Comparison of ENCODE assay signal across 11 mouse cellular contexts in the genomic region with DNA sequence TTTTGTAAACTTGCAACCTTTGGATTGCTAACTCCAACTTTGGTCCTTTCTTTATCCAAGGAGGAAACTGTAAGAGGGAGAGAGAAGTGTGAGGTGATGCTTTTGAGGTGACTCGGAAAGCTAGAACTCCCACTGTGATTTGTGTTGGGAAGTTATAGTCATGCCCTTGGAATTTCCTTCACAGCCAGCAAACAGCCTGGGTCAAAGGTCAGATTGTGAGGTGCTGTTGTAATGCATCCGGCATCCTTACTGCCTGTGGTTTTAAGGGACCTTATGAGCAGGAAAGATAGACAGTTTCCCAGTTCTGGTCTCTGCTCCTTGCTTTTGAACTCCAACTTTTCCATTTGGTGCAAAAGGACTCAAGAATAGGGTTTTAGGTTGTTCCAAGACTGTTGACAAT.
DNase-seq lines count a peak whose midpoint lies in the region; ATAC-seq and TF ChIP-seq lines count a peak whose summit lies in the region.
"Had no signal": no experiment of that assay in that cellular context is flagged by ENCODE, and none has a peak within 500 bp of the region (broad histone marks: within the 10 kb centered on the region; RNA-seq: fewer than 3 reads in every experiment).

No protein-coding gene starts in this region.

- no peak overlapping the region for H3K4me3 ChIP-seq in heart, embryonic 11.5 days (ENCODE audit: low read depth, low read length)
- H3K4me3 ChIP-seq in kidney, adult 2 months (ENCODE audit: insufficient read depth, low read depth, low read length) = no peak overlapping the region
- H3K4me3 ChIP-seq in stomach, postnatal 0 days (ENCODE audit: low read depth, low read length) = no peak overlapping the region

- WGBS in heart, embryonic 11.5 days (ENCODE audit: insufficient replicate concordance) = 24% methylated on average over 2 of the region's 2 CpGs
- 43% methylated on average over 2 of the region's 2 CpGs for WGBS in kidney, adult 2 months
- WGBS in stomach, postnatal 0 days = 52% methylated on average over 2 of the region's 2 CpGs

- no peak overlapping the region for H3K27ac ChIP-seq in heart, embryonic 11.5 days (ENCODE audit: low read depth, low read length)
- H3K27ac ChIP-seq in kidney, adult 2 months (ENCODE audit: insufficient read depth, low read depth, low read length) = no peak overlapping the region
- H3K27ac ChIP-seq in stomach, postnatal 0 days (replicated peaks) = no peak overlapping the region
- H3K27ac ChIP-seq: macrophage had no signal

- no peaks in the 10 kb centered on the region for H3K9me3 ChIP-seq in heart, embryonic 11.5 days (replicated peaks; ENCODE audit: control insufficient read depth, low read length)
- H3K9me3 ChIP-seq in stomach, postnatal 0 days (ENCODE audit: control insufficient read depth, low read length) = no peaks in the 10 kb centered on the region

- no peak for TF ChIP-seq POLR2A in kidney, adult 2 months (IDR thresholded peaks at IDR 0.05; ENCODE audit: low read depth, low read length)

- H3K4me2 ChIP-seq in heart, embryonic 11.5 days = no peak overlapping the region
- H3K4me2 ChIP-seq in stomach, postnatal 0 days (replicated peaks; ENCODE audit: low read depth) = no peak overlapping the region

- no peak for ATAC-seq in heart, embryonic 11.5 days (replicated peaks; ENCODE audit: insufficient number of reproducible peaks, low FRiP score, low TSS enrichment)
- ATAC-seq in stomach, postnatal 0 days (ENCODE audit: low FRiP score, low TSS enrichment) = no peak
- no peak for ATAC-seq in erythroid progenitor cell, adult 5-6 weeks (replicated peaks; ENCODE audit: low FRiP score, poor library complexity, severe bottlenecking)
- ATAC-seq: inflammation-experienced regulatory T-cells, adult 6 months had no signal

- DNase-seq in heart, adult 18-20 months = peak; percentile 39 to 67
- peak; percentile 36 for DNase-seq in embryo, embryonic 9.5 days (ENCODE audit: extremely low spot score)
- peak; percentile 72 for DNase-seq in kidney, adult 2 months
- peak; percentile 20 for DNase-seq in lung, postnatal 14 days
- DNase-seq in stomach, postnatal 0 days (ENCODE audit: low spot score) = no peak
- no peak for DNase-seq in adrenal gland, postnatal 4 days (ENCODE audit: low spot score in 2 of 2)
- DNase-seq: gastrocnemius, postnatal 10 days had no signal

- no peaks in the 10 kb centered on the region for H3K36me3 ChIP-seq in heart, embryonic 11.5 days (ENCODE audit: control insufficient read depth, insufficient read depth, low read length)
- no peaks in the 10 kb centered on the region for H3K36me3 ChIP-seq in kidney, adult 2 months (ENCODE audit: control insufficient read depth, insufficient read depth, low read length)
- no peaks in the 10 kb centered on the region for H3K36me3 ChIP-seq in stomach, postnatal 0 days (ENCODE audit: control insufficient read depth, insufficient read depth, low read length)

- H3K9ac ChIP-seq in heart, embryonic 11.5 days (ENCODE audit: low read depth, low read length) = no peak overlapping the region
- H3K9ac ChIP-seq in stomach, postnatal 0 days (ENCODE audit: low read length) = no peak overlapping the region

- 0 out of 2 replicates have a peak, but pooled peaks cover 3% of the 10 kb centered on the region for H3K4me1 ChIP-seq in heart, embryonic 11.5 days (ENCODE audit: control insufficient read depth, insufficient read depth, low read length)
- H3K4me1 ChIP-seq in kidney, adult 2 months (ENCODE audit: control insufficient read depth, insufficient read depth, low read length) = no peaks in the 10 kb centered on the region
- no peaks in the 10 kb centered on the region for H3K4me1 ChIP-seq in stomach, postnatal 0 days (replicated peaks; ENCODE audit: control insufficient read depth, insufficient read depth)

- TF ChIP-seq CTCF in kidney, adult 2 months (conservative IDR thresholded peaks at IDR 0.05; ENCODE audit: insufficient read depth, insufficient read length, low read depth, low read length) = no peak
- TF ChIP-seq CTCF in stomach, postnatal 0 days (IDR thresholded peaks at IDR 0.05; ENCODE audit: low read depth) = no peak

- no peaks in the 10 kb centered on the region for H3K27me3 ChIP-seq in heart, embryonic 11.5 days (ENCODE audit: control insufficient read depth, insufficient read depth, low read length)
- H3K27me3 ChIP-seq in kidney, adult 2 months (replicated peaks; ENCODE audit: control insufficient read depth, insufficient read depth, low read length) = no peaks in the 10 kb centered on the region
- no peaks in the 10 kb centered on the region for H3K27me3 ChIP-seq in stomach, postnatal 0 days (ENCODE audit: control insufficient read depth, insufficient read depth, low read length)

- no peak for TF ChIP-seq EP300 in stomach, postnatal 0 days (optimal IDR thresholded peaks at IDR 0.05)

Comparison
In these comparisons a context has a peak if more than half of its experiments do, and no peak if none do; other contexts are left out.
1. DNase-seq: peak in heart, adult 18-20 months (2 of 2), embryo, embryonic 9.5 days (single experiment), kidney, adult 2 months (single experiment) and lung, postnatal 14 days (single experiment); none in stomach, postnatal 0 days (single experiment) and adrenal gland, postnatal 4 days (0 of 2).